Mouse (Mus musculus) embryonic facial prominence, embryonic 12.5 days (tissue): ENCODE data around the gene Gfod1. TPM values are rescaled to one million over a fixed set of nuclear protein-coding genes. Genes with fewer than 3 reads are reported as not detected.
A peak's percentile ranks its signal among the peaks of the same experiment; 100 is the strongest.

ENCODE experiments used
- ATAC-seq: fragments of 200-750 bp; cut with Nextera tagmentation; 2 replicates; pipeline ENCODE4 v1.8.0; 2017; ENCODE audit not compliant: insufficient number of reproducible peaks, insufficient read depth, low FRiP score, low TSS enrichment
- H3K27ac ChIP-seq: fragments of 300-500 bp; sonication (generic); 2 replicates; pipeline ENCODE4 v1.5.1; 2016; ENCODE audit warnings: mild to moderate bottlenecking
- H3K27me3 ChIP-seq: fragments of 300-500 bp; sonication (generic); 2 replicates; pipeline ENCODE4 v1.6.1; 2016; ENCODE audit warnings: mild to moderate bottlenecking, moderate library complexity
- H3K36me3 ChIP-seq: fragments of 300-500 bp; sonication (generic); 2 replicates; pipeline ENCODE4 v1.6.1; 2016; ENCODE audit warnings: mild to moderate bottlenecking
- H3K4me1 ChIP-seq: fragments of 300-500 bp; sonication (generic); 2 replicates; pipeline ENCODE4 v1.6.1; 2016
- H3K4me2 ChIP-seq: fragments of 300-500 bp; sonication (generic); replicated peaks from 2 replicates; pipeline ENCODE4 v1.6.1; 2016; ENCODE audit warnings: mild to moderate bottlenecking, moderate library complexity
- H3K4me3 ChIP-seq: fragments of 300-500 bp; sonication (generic); 2 replicates; pipeline ENCODE4 v1.5.1; 2016; ENCODE audit warnings: mild to moderate bottlenecking
- H3K9ac ChIP-seq: fragments of 300-500 bp; sonication (generic); 2 replicates; pipeline ENCODE4 v1.6.1; 2016; ENCODE audit warnings: mild to moderate bottlenecking, moderate library complexity
- H3K9me3 ChIP-seq: fragments of 300-500 bp; sonication (generic); 2 replicates; pipeline ENCODE4 v1.6.1; 2016; ENCODE audit warnings: mild to moderate bottlenecking, moderate library complexity
- WGBS: fragments of 180-500 bp; shearing (Covaris S2); methylation state at CpG from one replicate; pipeline ENCODE4 v1.1.7; 2016; 5-methylcytosine and 5-hydroxymethylcytosine counted together
- polyA plus RNA-seq: library from polyadenylated mRNA; unstranded; fragments of >200 nt; fragmentation: Nextera tagmentation; extraction: Ambion mirVana; gene quantifications from 2 replicates; pipeline ENCODE4 v1.2.1, GENCODE M21; 2016

The Gfod1 gene
- polyA plus RNA-seq, 1 experiment from 2014 or later = 0.87 TPM

DNA sequence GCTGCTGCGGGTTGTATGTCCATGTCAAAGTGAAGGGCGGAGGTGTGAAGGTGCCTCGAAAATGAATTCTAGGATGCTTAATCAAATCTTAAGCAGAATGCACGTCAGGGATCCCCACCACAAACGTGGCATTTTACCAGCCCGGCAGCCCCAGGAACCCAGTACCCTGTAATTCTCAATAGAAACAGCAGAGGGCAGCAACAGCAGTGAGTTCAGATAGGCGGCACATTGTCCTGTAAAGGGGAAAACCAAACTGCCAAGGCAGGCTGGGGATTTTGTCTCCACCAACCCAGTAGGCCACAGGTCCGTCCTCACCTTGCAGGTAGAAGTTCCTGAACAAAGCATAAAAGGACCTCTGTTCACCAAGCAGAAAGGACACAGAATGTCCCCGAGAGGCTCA, 130.7 kb downstream of the Gfod1 start:
- Histone ChIP-seq H3K4me2 (no peak overlapping the region), H3K4me1 (no peaks in the 10 kb centered on the region; the same call in 1 of the 2 replicates), H3K4me3 (no peak overlapping the region), H3K36me3 (no peaks in the 10 kb centered on the region), H3K9ac (no peak overlapping the region), H3K27me3 (no peaks in the 10 kb centered on the region), H3K27ac (no peak overlapping the region), H3K9me3 (no peaks in the 10 kb centered on the region)
- no peak for ATAC-seq
- 17% methylated on average over 9 of the region's 9 CpGs for WGBS

DNA sequence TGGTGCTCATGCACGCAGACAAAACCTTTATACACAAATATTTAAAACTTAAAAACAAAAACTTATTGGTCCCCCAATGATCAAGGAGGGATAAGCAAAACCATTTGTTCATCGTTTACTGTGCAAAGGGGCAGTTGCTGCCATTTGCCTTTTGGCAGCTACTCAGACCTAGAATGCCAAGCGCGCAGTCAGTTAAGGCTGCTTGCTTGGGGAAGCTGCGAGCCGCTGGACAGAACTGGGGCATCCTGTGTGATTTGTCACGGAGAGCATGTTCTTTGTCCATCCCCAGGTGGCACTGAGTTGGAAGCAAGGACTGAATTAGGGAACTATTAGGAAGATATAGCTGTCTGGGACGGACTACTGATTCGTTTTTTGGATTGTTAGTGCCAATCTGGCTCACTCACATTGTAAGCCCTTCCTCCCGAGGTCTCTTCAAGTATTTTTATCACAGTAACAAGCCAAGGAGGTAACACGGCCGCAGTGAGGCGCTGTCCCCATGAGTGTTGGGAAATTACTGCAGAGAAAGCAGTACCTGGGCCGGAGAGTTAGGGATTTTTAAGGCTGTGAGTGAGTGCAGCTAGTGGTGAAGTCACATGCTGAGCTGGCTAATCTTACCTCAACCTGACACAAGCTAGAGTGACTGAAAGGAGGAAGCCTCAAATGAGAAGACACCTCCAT, 131.8 kb downstream of the Gfod1 start:
- no peaks in the 10 kb centered on the region; the same call in 1 of the 2 replicates for H3K4me1 ChIP-seq
- H3K9me3 ChIP-seq = no peaks in the 10 kb centered on the region
- no peaks in the 10 kb centered on the region; the same call in 1 of the 2 replicates for H3K36me3 ChIP-seq
- H3K27me3 ChIP-seq = no peaks in the 10 kb centered on the region
- peak overlapping the region; percentile 78 for H3K9ac ChIP-seq
- 35% methylated on average over 14 of the region's 14 CpGs for WGBS
- H3K4me2 ChIP-seq = peak overlapping the region; percentile 59
- no peak for ATAC-seq
- H3K27ac ChIP-seq = peak overlapping the region; percentile 74; the same call in 1 of the 2 replicates
- peak overlapping the region; percentile 72 for H3K4me3 ChIP-seq

DNA sequence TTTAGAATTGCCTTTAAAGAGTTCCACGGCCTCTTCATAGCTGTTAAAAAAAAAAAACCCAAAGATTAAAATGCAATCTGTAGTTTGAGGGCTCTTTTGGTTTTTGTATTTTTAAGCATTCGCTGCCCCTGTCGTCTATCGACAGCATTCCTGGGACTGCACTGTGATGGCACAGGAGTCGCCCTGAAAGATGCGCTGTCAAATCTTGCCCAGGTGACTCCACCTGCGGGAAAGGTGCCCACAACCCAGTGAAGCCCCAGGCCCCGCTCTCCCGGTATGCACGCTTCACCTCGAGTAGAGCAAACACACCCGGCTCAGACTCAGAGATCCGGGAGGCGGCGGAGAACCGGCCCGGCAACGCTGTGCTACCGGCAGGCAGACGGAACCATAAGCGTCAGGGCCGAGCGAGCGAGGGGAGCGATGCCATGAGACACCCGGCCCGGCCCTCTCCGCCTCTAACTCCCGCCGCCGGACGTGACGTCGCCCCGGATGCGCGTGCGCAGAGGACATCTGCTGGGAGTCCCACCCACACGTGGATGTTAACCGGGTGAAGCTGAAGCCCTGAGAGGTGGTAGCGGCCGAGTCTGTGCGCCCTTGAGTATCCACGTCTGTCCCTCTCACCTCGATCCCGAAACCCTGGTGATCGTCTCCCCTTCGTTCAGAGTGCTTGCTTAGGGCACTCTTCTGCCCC, 132.8 kb downstream of the Gfod1 start, which contains the start of gene Tbc1d7:
Gene Tbc1d7 (minus strand): TSS at position 482 of the 691 bp plus-strand sequence.
- Histone ChIP-seq H3K9me3 (no peaks in the 10 kb centered on the region), H3K4me3 (peak within 1 kb of the TSS; percentile 72), H3K36me3 (no peaks in the 10 kb centered on the region; the same call in 1 of the 2 replicates), H3K27me3 (no peaks in the 10 kb centered on the region), H3K4me1 (no peaks in the 10 kb centered on the region; the same call in 1 of the 2 replicates), H3K9ac (peak within 1 kb of the TSS; percentile 78), H3K4me2 (peak within 1 kb of the TSS; percentile 59), H3K27ac (peak within 1 kb of the TSS; percentile 74)
- WGBS = under 1% methylated on average over 48 of the region's 48 CpGs
- ATAC-seq = peak; percentile 89

DNA sequence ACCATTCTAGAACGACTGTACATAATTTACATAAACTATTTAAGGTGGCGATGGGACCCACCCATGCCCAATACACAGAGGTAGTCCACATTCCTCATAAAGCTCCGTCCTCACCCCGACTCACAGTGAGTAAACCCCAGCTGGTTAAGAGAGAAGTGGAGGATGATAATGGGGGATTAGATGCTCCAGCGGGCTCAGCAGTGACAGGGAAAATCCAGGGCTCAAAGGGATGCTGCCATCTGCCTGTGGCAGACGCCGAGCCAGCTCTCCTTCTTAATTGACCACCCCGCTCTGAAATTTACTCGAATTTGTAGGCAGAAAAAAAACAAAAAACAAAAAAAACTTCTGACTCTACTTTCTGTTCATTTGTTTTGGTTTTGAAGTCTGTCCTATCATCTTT, 136.3 kb downstream of the Gfod1 start:
- no peaks in the 10 kb centered on the region for H3K9me3 ChIP-seq
- H3K9ac ChIP-seq = no peak overlapping the region
- ATAC-seq = no peak
- H3K27ac ChIP-seq = no peak overlapping the region
- WGBS = 73% methylated on average over 9 of the region's 9 CpGs
- no peak overlapping the region for H3K4me3 ChIP-seq
- H3K36me3 ChIP-seq = peaks cover 18% of the 10 kb centered on the region
- no peaks in the 10 kb centered on the region; the same call in 1 of the 2 replicates for H3K4me1 ChIP-seq
- no peak overlapping the region for H3K4me2 ChIP-seq
- H3K27me3 ChIP-seq = no peaks in the 10 kb centered on the region

DNA sequence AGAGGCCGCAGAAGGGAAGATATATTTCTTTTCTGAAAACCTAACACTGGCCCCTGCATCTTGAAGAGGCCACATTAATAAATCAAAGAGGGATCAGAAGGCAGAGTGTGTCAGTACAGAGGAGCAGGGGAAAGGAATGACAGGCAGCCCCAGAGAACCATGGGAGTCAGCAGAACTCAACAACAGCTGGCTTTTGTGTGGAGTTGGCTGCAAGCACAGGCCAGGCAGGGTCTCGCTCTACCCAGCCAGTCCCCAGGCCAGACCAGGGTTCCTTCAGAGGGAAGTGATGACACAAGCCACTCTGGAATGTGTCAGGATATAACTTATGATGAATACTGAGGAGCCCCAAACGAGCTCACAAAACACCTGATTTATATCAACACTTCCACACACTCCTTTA, 144.5 kb downstream of the Gfod1 start:
- 72% methylated on average over 3 of the region's 3 CpGs for WGBS
- Histone ChIP-seq H3K27me3 (no peaks in the 10 kb centered on the region), H3K4me1 (no peaks in the 10 kb centered on the region), H3K9me3 (no peaks in the 10 kb centered on the region), H3K36me3 (peaks cover 40% of the 10 kb centered on the region), H3K27ac (no peak overlapping the region), H3K4me2 (no peak overlapping the region), H3K9ac (no peak overlapping the region), H3K4me3 (no peak overlapping the region)
- no peak for ATAC-seq

DNA sequence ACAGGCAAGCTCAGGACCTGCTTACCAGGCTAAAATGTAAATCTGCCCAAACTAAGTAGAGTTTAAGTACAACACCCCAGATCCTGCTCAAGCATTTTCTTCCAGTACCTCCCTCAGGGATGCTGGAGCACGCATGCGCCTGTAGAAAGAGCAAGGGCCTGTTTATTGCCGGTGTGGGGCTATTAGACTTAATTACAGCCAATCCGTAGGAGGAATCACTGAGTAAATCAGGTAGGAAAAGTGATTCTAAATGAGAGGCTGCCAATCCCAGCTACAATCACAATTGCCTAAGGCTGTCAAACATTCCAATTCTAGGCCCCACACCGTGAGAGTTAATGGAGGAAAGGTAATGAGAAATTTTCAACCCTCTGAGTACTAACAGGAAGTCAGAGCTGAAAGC, 145.7 kb downstream of the Gfod1 start:
- peaks cover 40% of the 10 kb centered on the region for H3K36me3 ChIP-seq
- H3K4me1 ChIP-seq = no peaks in the 10 kb centered on the region
- 43% methylated on average over 5 of the region's 5 CpGs for WGBS
- no peak overlapping the region for H3K4me2 ChIP-seq
- no peaks in the 10 kb centered on the region for H3K27me3 ChIP-seq
- no peak overlapping the region for H3K4me3 ChIP-seq
- no peak overlapping the region for H3K9ac ChIP-seq
- no peak overlapping the region for H3K27ac ChIP-seq
- no peak for ATAC-seq
- no peaks in the 10 kb centered on the region for H3K9me3 ChIP-seq

DNA sequence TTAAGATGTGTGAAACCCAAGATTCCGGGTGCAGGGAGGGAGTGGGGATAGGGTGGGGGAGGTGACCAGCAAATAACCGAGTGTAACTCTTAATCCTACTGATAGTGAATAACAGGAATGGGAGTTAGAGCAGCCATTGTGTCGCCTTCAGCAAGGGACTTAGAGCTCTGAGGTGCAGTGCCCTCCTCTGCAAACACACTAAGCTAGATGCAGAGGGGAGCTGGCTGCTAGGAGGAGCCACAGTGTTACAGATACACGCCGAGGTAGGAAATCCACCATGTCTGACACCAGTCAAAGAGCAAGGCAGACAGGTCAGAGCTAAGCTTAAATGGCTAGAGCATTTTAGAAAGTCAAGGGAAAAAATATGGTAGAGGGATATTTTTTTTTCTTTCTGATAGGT, 146.6 kb downstream of the Gfod1 start:
- 41% methylated on average over 5 of the region's 5 CpGs for WGBS
- H3K27ac ChIP-seq = no peak overlapping the region
- peaks cover 43% of the 10 kb centered on the region for H3K36me3 ChIP-seq

DNA sequence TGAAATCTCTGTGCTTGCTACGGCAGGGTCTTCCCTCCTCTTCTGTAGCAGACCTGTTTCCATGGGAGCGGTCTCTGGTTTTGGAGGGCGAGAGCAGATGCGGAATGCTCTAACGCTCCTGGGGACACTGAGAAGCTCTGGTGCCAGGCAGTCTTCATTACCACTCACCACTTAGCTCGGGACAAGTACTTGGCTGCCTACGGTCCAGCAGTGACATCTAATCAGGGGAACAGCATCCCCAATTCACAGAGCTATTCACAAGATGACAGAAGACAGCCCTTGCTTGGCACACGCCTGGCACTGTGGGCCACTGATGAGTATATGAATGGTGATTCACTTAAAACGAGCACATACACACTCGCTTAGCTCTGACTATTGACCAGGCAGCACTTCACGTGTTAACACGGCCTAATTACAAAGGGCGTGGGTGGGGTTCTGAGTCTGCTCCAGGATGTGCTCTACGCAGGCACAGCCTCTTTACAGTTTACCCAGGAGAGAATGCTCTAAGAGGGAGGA, 151.9 kb downstream of the Gfod1 start:
- Histone ChIP-seq H3K9me3 (no peaks in the 10 kb centered on the region), H3K27ac (no peak overlapping the region), H3K4me3 (no peak overlapping the region), H3K9ac (no peak overlapping the region), H3K4me2 (no peak overlapping the region), H3K27me3 (no peaks in the 10 kb centered on the region), H3K4me1 (0 out of 2 replicates have a peak, but pooled peaks cover 4% of the 10 kb centered on the region), H3K36me3 (peaks cover 39% of the 10 kb centered on the region)
- no peak for ATAC-seq
- 92% methylated on average over 14 of the region's 14 CpGs for WGBS

More for the DNA sequence above, 146.6 kb downstream of the Gfod1 start:
- Histone ChIP-seq H3K4me1 (no peaks in the 10 kb centered on the region), H3K4me3 (no peak overlapping the region), H3K4me2 (no peak overlapping the region), H3K9ac (no peak overlapping the region), H3K27me3 (no peaks in the 10 kb centered on the region), H3K9me3 (no peaks in the 10 kb centered on the region)
- no peak for ATAC-seq

DNA sequence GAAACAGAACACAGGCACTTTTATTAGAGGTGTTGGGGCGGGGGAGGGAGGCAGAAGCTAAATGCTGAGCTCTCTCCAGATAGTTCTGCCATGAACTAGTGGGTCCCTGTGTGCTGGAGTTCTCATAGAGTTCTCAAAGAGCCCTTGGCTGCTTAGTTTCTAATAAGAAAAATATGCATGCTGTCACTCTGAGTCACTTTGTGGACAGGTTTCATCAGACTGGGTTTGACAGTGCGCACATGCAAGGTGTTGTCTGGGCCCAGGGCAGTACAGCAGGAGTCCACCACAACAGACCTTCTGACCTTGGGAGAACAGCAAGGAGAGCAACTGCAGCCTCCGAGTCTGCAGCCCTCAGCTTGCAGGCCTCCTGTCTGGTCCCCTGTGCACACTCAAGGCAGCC, 154.3 kb downstream of the Gfod1 start:
- Histone ChIP-seq H3K27me3 (no peaks in the 10 kb centered on the region), H3K36me3 (peaks cover 30% of the 10 kb centered on the region), H3K4me3 (no peak overlapping the region), H3K4me1 (0 out of 2 replicates have a peak, but pooled peaks cover 4% of the 10 kb centered on the region), H3K9ac (no peak overlapping the region), H3K4me2 (no peak overlapping the region), H3K27ac (no peak overlapping the region), H3K9me3 (no peaks in the 10 kb centered on the region)
- WGBS = 70% methylated on average over 3 of the region's 3 CpGs
- ATAC-seq = no peak

DNA sequence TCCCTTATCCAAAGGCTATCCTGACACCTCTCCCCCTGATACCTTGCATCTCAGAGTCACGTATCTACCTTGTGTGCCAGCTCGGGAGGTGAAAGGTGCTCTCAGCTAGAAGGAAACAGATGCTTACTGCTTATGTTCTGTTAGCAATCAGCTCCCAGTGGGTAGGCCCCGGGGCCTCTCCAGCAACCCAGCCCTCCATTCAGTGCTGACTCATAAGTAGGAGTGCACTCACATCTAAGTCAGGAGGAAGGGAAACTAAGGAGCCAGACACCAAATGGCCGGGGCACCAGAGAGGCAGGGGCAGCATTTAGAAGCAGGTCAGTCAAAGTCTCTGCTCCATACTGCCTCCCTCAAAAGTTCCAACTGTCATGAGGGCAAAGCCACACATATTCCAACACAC, 155.3 kb downstream of the Gfod1 start:
- no peak overlapping the region for H3K9ac ChIP-seq
- H3K4me2 ChIP-seq = no peak overlapping the region
- ATAC-seq = no peak
- 61% methylated on average over 4 of the region's 4 CpGs for WGBS
- H3K36me3 ChIP-seq = peaks cover 20% of the 10 kb centered on the region
- no peak overlapping the region for H3K4me3 ChIP-seq
- H3K4me1 ChIP-seq = 0 out of 2 replicates have a peak, but pooled peaks cover 4% of the 10 kb centered on the region
- H3K27me3 ChIP-seq = no peaks in the 10 kb centered on the region
- no peaks in the 10 kb centered on the region for H3K9me3 ChIP-seq
- no peak overlapping the region for H3K27ac ChIP-seq

DNA sequence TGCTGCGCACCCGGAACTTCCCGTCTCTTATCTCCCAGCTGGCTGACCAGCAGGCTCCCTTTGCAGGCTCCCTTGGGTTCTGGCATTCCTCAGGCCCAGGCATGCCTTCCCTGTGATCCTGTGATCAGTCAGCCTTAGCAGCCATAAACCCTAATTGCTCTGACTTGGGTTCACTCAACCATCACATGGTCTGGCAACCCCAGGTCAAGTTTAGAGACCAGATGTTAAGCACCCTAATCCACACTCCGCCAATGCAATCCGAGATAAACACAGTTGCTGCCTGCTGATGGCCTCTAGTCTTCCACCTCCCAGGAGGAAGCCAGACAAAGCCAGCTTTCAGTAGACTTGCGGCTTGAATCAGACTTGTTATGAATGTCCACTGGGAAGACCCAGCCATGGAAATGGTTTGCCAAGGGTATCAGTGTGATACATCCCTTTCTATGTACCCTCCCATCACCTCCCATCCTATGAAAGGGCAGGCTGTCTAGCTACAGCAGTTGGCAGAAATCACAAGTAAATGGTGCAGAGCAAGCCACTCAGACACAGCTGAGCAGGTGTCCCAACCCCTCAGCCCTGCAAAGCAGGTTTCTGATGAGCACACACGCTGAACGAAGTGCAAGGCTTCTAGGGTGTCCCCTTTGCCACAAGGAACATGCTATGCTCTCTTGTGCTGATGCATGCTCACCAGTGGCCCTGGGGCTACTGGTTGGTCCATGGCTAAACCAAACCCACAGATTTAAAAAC, 157.3 kb downstream of the Gfod1 start:
- Histone ChIP-seq H3K4me2 (no peak overlapping the region), H3K9me3 (no peaks in the 10 kb centered on the region), H3K9ac (no peak overlapping the region), H3K27me3 (no peaks in the 10 kb centered on the region), H3K36me3 (peaks cover 6% of the 10 kb centered on the region), H3K27ac (no peak overlapping the region), H3K4me1 (0 out of 2 replicates have a peak, but pooled peaks cover 4% of the 10 kb centered on the region), H3K4me3 (no peak overlapping the region)
- no peak for ATAC-seq
- 61% methylated on average over 8 of the region's 8 CpGs for WGBS
